Mouse (Mus musculus) left cerebral cortex, adult 8-10 months (tissue): ENCODE data around the gene Hpcal1. TPM values are rescaled to one million over a fixed set of nuclear protein-coding genes. Genes with fewer than 3 reads are reported as not detected.

ENCODE experiments used
- DNase-seq, 2 experiments: peaks; one replicate each; pipeline ENCODE4 v3.0.0; 2022; ENCODE audit warnings: low spot score in 2 of 2
- total RNA-seq, 4 experiments: library from RNA; stranded (reverse); gene quantifications; 2 replicates each; pipeline ENCODE4 v1.2.4; 2022

The Hpcal1 gene
- total RNA-seq, 4 experiments from 2014 or later = 64.4 to 81.1 (median 79.0) TPM

GRCm38 (mm10) chr12:17712571-17712970, 21.9 kb downstream of the Hpcal1 start:
- DNase-seq = peak in 1 of 2 experiments; percentile 77

DNA sequence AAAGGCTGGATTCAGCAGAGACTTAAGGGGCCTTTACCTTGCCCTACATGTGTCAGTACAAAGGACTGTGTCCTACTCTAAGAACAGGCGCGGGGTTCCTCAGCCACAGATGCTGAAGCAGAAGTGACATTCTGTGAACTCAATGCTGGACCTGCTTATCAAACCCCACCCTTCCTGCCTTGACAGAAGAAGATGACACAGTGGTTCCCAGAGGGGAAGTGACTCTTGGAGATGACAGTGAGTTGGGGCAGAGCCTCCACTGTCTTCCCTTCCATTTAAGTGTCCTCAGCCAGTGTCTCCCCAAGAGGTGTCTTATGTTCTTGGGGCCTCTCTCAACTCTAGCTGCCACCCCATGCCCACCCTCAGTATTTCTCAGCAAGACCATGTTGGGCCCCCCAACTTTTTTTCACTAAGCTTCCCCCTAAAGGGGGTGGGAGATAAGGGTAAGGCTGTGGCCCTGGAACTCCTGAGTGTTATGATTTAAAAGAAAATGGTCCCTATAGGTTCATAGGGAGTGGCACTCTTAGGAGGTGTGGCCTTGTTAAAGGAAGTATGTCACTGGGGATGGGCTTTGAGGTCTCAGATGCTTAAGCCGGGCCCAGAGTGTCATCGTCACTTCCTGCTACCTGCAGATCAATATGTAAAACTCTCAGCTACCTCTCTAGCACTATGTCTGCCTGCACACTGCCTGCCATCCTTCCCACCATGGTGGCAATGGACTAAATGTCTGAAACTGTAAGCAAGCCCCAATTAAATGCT, 25.2 kb downstream of the Hpcal1 start:
- DNase-seq = no peak

- no peak for DNase-seq
These were observed 26.6 kb downstream of the Hpcal1 start for GRCm38 (mm10) chr12:17717257-17717656.

GRCm38 (mm10) chr12:17718146-17718545, 27.5 kb downstream of the Hpcal1 start:
- no peak for DNase-seq

- peak in 1 of 2 experiments; percentile 21 for DNase-seq
These were observed 30.4 kb downstream of the Hpcal1 start for GRCm38 (mm10) chr12:17721058-17721457.

DNA sequence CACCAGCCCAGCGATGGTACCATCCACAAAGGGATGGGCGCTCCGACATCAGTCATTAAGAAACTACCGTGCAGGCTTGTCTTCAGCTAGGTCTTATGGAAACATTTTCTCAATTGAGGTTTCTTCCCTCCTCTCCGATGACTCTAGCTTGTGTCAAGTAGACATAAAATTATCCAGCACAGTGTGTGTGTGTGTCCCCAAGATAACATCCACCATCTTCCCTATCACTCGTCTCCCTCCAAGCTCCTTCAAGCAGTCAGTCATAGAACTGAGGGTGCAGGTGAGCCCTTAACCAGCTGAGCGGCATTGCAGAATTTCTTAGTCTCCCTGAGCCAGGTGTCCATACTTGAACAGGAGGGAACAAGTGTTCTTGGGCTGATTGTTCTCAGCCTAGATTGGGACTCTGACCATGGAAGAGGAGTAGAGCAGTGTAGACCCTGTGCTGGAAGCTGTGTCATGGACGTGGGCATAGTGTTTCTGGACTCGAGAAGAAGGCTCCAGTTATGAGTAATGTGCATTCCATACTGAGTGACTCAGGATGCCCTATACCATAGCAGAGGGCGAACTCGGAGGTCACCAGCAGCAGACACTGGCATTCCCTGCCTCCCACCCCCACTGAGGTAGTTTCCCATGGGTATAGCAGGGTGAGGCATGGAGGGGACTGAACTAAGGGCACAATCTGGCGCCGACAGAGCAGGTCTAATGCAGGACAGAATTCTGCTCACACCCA, 32.0 kb downstream of the Hpcal1 start:
- no peak for DNase-seq

- no peak for DNase-seq
These were observed 32.5 kb downstream of the Hpcal1 start for GRCm38 (mm10) chr12:17723182-17723570.

GRCm38 (mm10) chr12:17723999-17724398, 33.3 kb downstream of the Hpcal1 start:
- no peak for DNase-seq

GRCm38 (mm10) chr12:17724412-17725090, 33.9 kb downstream of the Hpcal1 start:
- no peak for DNase-seq

GRCm38 (mm10) chr12:17725592-17725991, 34.9 kb downstream of the Hpcal1 start:
- DNase-seq = no peak

- DNase-seq = peak in 1 of 2 experiments; percentile 31
These were observed 36.1 kb downstream of the Hpcal1 start for GRCm38 (mm10) chr12:17726576-17727320.

- DNase-seq = no peak
These were observed 37.2 kb downstream of the Hpcal1 start for GRCm38 (mm10) chr12:17727676-17728339.

- DNase-seq = peak in 1 of 2 experiments; percentile 42
These were observed 38.7 kb downstream of the Hpcal1 start for GRCm38 (mm10) chr12:17729211-17729900.

GRCm38 (mm10) chr12:17732006-17732405, 41.4 kb downstream of the Hpcal1 start:
- no peak for DNase-seq

- no peak for DNase-seq
These were observed 41.9 kb downstream of the Hpcal1 start for GRCm38 (mm10) chr12:17732546-17732945.

DNA sequence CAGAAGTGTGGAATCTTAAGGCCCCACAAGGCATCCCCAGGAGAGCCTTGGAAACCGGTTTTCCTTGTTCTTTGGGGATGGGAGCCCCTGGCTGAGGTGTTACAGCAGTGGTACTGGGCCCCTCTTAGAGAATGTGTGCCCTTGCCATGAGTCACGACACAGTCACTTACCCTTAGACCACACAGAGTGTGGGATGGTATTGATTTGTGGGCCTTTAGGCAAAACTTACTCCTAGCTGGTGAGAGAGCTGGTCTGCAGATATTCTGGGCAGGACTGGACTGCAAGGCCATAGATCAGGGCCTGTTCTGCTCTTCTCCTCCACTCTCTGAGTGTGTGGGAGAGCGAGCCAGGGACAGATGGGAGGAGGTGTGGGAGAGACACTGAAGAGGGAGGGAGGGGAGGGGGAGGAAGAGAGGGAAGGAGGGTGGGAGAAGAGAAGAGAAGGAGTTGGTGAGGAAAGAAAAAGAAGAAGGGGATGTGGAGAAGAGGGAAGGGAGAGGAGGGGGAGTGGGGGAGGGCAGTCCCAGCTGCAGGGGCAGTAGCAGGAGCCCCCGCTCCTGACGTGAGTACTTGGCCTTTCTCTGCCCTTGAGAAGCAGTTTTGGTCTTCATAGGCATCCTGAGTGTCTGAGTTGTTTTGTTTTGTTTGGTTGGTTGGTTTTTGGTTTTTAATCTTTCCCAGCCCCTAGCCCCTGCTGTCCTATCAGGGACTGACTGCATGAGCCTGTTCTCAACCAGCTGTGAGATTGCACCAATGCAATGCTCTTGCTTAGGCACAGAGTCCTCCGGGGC, 42.7 kb downstream of the Hpcal1 start:
- no peak for DNase-seq

- no peak for DNase-seq
These were observed 45.7 kb downstream of the Hpcal1 start for GRCm38 (mm10) chr12:17736396-17736795.

DNA sequence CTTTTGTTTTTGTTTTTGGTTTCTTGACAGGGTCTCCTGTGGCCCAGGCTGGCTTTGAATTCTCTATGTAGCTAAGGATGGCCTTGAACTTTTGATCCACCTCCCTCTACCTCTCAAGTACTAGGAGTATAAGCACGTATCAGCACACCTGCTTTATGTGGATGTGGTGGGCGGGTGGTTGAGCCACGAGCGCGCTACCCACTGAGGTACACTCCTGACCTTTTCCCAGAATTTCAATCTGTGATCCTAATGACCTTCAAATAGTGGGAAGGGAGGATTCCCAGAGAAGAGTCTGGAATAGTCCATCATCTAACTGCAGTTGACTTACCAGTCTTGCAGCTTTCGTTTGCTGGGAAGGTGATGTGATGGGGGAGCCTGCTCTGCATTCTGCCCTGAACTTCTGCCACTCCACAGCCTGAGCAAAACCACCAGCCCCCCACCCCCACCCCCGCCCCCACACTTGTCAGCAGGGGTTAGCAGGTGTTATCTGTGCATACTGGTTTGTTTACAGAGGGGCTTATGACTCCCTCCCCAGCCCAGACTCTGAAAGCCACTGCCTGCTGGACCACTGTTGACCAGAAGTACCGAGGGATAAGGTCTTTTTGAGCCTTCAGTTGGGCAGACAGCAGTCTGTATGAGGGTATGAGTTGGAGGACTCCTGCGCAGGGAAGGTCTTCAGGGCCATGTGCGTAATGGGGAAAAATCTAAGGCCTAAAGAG, 46.4 kb downstream of the Hpcal1 start:
- no peak for DNase-seq

DNA sequence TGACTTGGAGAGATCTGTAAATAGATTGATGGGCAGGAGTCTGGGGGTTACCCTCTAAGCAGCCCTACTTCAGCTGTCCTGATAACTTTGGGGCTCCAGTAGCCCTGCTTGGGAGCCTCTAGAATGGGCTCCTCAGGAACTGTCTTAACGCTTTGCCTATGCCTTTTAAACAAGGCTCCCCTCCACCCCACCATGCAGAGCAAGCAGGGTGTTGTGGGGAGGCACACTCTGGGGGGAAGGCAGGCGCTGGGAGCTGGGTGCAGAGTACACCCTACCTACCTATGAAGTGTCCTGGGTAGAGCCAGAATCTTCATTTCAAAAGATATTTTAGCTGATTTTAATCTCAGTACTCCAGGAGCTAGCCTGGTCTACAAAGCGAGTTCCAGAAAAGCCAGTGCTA, 47.2 kb downstream of the Hpcal1 start:
- no peak for DNase-seq
